Mouse (Mus musculus): ENCODE measurements around the gene Prkd2. TPM values are rescaled to one million over a fixed set of nuclear protein-coding genes. Genes with fewer than 3 reads are reported as not detected.

Prkd2 gene
- total RNA-seq, 2 experiments from 2014 or later = 5.8 to 8.2 TPM

DNA sequence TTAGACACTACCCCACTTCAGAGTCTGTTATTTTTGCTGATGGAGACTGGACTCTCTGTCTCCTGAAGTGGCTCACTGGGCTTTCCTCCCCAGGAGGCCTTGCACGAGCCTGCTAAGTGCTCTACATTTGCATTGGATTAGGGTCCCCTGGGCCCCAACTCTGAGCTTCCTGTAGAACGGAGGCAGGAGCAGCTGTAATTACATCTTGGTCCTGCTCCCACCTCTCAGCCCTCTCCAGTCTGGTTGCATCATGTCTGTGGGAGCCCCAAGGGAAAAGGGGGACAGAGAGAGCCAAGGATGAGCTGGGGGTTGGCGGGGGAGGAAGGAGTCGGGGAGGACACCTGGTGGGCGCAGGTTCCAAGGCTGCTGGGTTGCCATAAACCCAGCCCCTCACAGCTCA is 57.8 kb downstream of the Prkd2 start:
- no peak for DNase-seq

GRCm38 (mm10) chr7:16903439-16903955 is 60.8 kb downstream of the Prkd2 start:
- DNase-seq = no peak

GRCm38 (mm10) chr7:16904120-16904675 is 61.5 kb downstream of the Prkd2 start:
- no peak for DNase-seq

DNA sequence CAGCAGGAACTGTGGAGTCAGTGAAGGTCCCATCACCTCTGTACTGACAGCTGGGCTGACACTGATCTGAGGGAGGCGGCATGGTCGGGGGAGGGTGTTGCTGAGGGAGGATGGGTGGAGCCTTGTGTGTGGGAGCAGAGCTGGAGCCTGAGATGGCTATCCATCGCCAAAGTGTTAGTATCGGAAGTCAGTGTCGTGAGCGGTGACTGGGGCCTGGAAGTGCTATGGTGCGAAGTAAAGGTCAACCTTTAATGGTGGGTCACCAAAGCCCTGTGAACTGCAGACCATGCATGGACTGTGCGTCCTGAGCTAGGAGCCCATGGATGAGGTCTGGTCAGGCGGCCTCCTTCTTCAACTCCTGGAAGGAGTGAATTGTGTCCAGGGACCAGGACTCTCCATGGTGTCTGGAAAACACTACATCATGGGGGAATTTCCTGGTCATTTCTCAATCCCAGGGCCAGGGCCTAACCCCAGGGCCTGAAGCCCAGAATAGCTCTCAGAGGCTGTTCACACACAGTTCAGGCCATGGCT is 62.9 kb downstream of the Prkd2 start:
- DNase-seq = no peak

GRCm38 (mm10) chr7:16906281-16906680 is 63.6 kb downstream of the Prkd2 start, which contains the start of gene Ptgir:
Ptgir (plus strand) TSS chr7:16906490.
- DNase-seq = no peak

DNA sequence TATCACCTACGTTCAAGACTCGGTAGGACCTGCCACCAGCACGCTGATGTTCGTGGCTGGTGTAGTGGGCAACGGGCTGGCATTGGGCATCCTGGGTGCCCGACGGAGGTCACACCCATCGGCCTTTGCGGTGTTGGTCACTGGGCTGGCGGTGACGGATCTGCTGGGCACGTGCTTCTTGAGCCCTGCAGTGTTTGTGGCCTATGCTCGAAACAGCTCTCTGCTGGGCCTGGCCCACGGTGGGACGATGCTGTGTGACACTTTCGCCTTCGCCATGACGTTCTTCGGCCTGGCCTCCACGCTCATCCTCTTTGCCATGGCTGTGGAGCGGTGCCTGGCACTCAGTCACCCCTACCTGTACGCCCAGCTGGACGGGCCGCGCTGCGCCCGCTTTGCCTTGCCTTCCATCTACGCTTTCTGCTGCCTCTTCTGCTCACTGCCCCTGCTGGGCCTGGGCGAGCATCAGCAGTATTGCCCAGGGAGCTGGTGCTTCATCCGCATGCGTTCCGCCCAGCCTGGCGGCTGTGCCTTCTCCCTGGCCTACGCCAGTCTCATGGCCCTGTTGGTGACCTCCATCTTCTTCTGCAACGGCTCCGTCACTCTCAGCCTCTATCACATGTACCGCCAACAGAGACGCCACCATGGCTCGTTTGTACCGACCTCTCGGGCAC is 64.3 kb downstream of the Prkd2 start:
- no peak for DNase-seq

- no peak for DNase-seq
These were observed 65.1 kb downstream of the Prkd2 start for GRCm38 (mm10) chr7:16907842-16908241.

- no peak for DNase-seq
These were observed 65.7 kb downstream of the Prkd2 start for GRCm38 (mm10) chr7:16908367-16908766.

- no peak for DNase-seq
These were observed 66.2 kb downstream of the Prkd2 start for GRCm38 (mm10) chr7:16908859-16909258.

GRCm38 (mm10) chr7:16909909-16910308 is 67.2 kb downstream of the Prkd2 start:
- no peak for DNase-seq

- no peak for DNase-seq
These were observed 69.2 kb downstream of the Prkd2 start for GRCm38 (mm10) chr7:16911904-16912303.

- no peak for DNase-seq
These were observed 69.7 kb downstream of the Prkd2 start for GRCm38 (mm10) chr7:16912360-16912759.

DNA sequence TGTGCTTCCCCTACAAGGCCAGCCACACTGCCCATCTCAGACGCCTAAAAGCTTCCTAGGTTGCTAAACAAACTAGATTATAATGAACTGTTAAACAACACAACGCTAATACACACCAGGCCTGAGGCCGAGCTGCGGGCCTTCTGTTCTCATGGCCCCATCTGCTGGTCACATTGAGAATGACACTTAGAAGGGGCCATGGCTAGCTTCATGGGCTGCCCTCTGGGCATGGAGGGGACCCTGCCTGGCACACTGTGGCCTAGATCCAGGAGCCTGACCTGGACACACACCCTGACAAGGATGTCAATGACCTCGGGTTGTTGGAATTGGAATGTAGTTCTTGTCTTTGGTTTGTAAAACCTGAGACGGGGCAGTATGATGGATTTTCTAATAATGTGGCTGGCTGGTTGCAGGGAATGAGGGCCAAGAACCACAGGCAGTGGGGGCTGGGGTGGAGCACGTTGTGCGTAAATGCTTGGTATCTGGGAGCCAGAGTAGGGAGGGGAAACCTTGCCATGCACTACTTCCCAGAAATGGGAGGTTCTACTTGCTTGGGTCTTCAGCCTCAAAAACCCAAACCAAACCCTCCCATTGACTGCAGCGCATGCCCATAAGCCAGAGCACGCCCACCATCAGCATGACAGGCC is 71.2 kb downstream of the Prkd2 start:
- DNase-seq = peak; percentile 69 to 71

GRCm38 (mm10) chr7:16914453-16915343 is 72.0 kb downstream of the Prkd2 start:
- DNase-seq = no peak

- DNase-seq = no peak
These were observed 73.0 kb downstream of the Prkd2 start for GRCm38 (mm10) chr7:16915461-16916340.

- DNase-seq = peak; percentile 29 to 33
These were observed 73.9 kb downstream of the Prkd2 start for GRCm38 (mm10) chr7:16916342-16917265.

GRCm38 (mm10) chr7:16917447-16917846 is 74.7 kb downstream of the Prkd2 start:
- no peak for DNase-seq

GRCm38 (mm10) chr7:16918014-16918413 is 75.3 kb downstream of the Prkd2 start:
- DNase-seq = peak; percentile 75 to 77

GRCm38 (mm10) chr7:16918670-16919069 is 76.0 kb downstream of the Prkd2 start:
- DNase-seq = no peak
